Mouse (Mus musculus): ENCODE results near the gene Safb.
A peak's percentile ranks its signal among the peaks of the same experiment; 100 is the strongest.
"Not testable (repeated sequence)": the region's sequence is repeated elsewhere in the genome, so short reads cannot be mapped to it uniquely, and the experiment has no call there.

Gene Safb

GRCm38 (mm10) chr17:56611861-56612564 lies 27.4 kb downstream of the Safb start:
- peak; percentile 45 for DNase-seq

- not testable (repeated sequence) for DNase-seq
These were observed 27.9 kb downstream of the Safb start for GRCm38 (mm10) chr17:56612565-56612939.

GRCm38 (mm10) chr17:56613236-56613844 lies 28.7 kb downstream of the Safb start, which contains the start of gene Rpl36:
Gene Rpl36, plus strand, starts transcription at chr17:56613416.
- DNase-seq, result peak; percentile 95

GRCm38 (mm10) chr17:56613893-56614292 lies 29.3 kb downstream of the Safb start:
- DNase-seq, result not testable (repeated sequence)

DNA sequence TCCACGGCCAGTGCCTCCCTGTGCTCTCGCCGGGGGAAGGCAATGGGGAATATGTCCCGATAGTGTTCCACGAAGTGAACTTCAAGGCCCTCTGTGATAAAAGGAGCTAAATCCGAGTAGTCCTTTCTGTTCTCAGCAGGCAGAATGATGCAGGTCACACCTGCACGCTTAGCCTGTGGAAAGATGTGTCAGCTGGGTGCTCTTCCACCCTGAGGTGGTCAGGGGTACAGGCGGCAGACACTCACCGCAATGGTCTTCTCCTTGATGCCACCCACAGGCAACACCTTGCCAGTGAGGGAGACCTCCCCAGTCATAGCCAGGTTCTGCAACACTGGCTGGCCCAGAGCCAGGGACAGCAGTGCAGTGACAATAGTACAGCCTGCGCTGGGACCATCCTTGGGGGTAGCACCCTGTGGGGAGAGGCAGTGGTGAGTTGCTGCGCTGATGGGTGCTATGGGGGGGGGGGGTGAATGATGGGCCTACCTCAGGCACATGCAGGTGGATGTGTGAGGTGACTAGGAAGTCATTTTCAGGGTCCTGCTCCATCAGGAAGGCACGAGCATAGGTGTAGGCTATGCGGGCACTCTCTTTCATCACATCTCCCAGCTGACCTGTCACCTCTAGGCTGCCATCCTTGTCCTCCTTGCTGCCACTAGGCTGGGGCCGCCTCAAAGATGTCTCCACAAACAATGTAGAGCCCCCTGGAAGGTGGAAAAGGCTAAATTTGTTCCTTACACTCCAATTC lies 29.9 kb downstream of the Safb start:
- DNase-seq, result no peak

GRCm38 (mm10) chr17:56615136-56615784 lies 30.6 kb downstream of the Safb start:
- DNase-seq, result no peak

GRCm38 (mm10) chr17:56615792-56616191 lies 31.2 kb downstream of the Safb start:
- no peak for DNase-seq

DNA sequence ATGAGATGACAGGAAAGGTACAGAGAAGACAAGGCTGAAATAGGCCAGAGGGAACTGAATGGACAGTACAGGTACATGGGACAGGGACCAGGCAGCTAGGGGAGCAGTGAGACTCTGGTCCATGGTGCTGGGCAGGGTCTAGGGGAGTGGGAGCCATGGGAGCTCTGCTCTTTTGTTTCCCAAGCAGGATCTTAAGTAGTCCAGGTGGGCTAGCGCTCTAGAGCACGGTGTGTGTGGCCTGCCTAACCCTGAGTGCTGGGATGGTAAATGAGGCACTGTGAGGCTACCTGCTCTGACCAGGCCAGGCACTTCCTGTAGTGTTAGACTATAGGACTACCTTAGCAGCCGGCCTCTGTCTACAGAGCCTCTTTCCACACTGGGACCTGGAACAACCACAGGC lies 32.1 kb downstream of the Safb start:
- no peak for DNase-seq

- DNase-seq, result no peak
These were observed 33.0 kb downstream of the Safb start for GRCm38 (mm10) chr17:56617628-56618027.

DNA sequence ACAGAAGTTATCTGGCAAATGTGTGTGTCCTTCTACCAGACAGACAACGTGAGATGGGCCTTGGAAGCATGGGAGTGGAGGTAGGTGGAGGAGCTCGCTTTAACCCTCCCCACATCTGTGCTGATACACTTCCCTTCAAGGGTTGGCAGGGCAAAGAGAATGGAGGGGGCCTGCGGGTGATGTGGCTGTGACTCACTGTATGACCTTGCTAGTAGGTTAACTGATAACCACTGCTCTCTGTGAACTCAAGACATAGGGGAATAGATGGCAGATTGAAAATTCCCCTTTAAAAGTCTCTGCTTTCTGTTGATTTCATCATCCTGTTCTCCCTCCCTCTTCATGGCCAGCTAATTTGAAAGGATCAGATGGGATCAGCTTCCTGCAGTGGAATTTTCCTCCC lies 40.9 kb downstream of the Safb start:
- DNase-seq, result no peak

DNA sequence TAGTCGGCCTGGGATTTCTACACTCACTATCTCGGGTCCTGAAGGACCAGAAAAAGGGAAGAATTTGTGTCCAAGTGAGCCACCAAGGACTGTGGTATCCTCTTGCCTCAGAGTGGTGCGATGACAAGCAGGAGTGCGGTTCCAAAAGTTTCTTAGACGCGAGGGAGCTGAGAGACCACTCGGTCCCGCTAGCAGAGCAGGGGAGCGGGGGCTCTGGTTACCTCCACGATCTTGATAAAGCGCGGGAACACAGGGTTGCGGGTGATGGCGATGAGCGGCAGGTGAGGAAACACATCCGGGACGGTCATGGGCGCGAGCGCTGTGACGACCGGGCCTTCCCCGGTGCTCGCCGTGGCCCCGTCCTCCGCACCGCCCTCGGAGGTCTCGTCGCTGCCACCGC lies 41.6 kb downstream of the Safb start:
- no peak for DNase-seq

- DNase-seq, result peak; percentile 97
These were observed 42.3 kb downstream of the Safb start, which contains the start of gene Lonp1 for GRCm38 (mm10) chr17:56626754-56627470. Gene Lonp1, minus strand, starts transcription at chr17:56626887.

GRCm38 (mm10) chr17:56627530-56628277 lies 43.1 kb downstream of the Safb start, which contains the start of gene Catsperd:
Gene Catsperd, plus strand, starts transcription at chr17:56628143.
- peak; percentile 77 for DNase-seq

- not testable (repeated sequence) for DNase-seq
These were observed 45.5 kb downstream of the Safb start for GRCm38 (mm10) chr17:56629800-56630781.

GRCm38 (mm10) chr17:56631807-56632206 lies 47.2 kb downstream of the Safb start:
- DNase-seq, result no peak

- no peak for DNase-seq
These were observed 49.4 kb downstream of the Safb start for GRCm38 (mm10) chr17:56634023-56634422.

DNA sequence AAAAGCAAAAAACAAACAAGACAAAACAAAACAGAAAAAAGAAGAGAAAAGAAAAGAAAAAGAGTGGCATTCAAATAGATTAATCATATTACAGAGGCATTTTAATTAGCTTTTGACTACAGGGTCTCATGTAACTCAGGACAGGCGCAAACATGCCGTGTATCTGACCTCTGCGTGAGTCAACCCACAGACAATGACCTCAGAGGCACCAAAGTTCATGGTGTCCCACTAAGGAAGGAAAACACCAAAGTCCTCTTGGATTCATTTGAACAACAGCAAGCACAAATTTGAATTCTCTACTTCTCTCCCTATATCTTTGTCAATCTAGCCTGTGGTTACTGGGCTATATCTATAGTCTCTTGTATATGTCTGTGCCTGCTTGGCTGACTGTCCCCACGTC lies 58.6 kb downstream of the Safb start:
- no peak for DNase-seq

DNA sequence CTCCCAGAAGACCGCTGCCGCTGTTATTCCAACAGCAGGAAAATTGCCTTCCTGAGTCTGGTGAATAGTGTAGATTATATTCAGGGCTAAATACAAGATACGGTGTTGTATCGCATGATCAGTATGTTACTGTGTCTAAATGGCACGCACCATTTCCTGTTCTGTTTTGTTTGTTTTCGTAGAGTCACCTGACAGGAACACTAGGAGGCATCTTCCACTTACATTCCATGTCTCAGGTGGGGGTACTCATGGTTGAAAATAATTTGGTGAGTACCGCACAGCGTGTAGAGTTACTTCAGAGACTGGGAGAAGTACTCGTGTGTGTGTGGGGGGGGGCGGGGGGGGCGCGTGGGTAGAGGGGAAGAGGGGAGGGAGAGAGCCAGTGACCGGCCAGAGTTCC lies 62.9 kb downstream of the Safb start:
- DNase-seq, result no peak

DNA sequence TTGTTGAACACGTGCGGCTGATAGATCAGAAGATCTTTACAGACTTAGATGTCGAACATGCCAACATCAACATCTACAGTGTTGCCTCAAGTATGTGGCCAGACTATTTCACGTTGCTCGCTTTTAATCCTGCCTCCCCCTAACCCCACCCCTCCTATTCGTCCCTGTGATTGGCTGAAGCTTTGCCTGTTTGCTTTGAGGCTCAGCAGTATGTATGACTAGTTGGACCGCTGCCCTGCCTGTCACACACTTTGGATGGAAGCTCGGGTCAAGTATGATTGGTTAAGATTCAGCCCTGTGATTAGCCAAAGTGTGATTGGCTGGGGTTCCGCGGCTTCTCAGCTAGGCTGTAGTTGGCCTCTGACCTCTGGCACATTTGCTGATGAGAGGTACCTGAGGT lies 67.2 kb downstream of the Safb start:
- peak; percentile 60 for DNase-seq

- DNase-seq, result no peak
These were observed 70.1 kb downstream of the Safb start for GRCm38 (mm10) chr17:56654771-56655170.

GRCm38 (mm10) chr17:56655311-56655710 lies 70.7 kb downstream of the Safb start:
- DNase-seq, result no peak

Data from kidney, adult 11 months (tissue).